Mouse (Mus musculus): ENCODE measurements around the gene Ifnar1. TPM values are rescaled to one million over a fixed set of nuclear protein-coding genes. Genes with fewer than 3 reads are reported as not detected.
A peak's percentile ranks its signal among the peaks of the same experiment; 100 is the strongest.

The Ifnar1 gene
- polyA plus RNA-seq, 1 experiment from 2014 or later = 19.2 TPM

DNA sequence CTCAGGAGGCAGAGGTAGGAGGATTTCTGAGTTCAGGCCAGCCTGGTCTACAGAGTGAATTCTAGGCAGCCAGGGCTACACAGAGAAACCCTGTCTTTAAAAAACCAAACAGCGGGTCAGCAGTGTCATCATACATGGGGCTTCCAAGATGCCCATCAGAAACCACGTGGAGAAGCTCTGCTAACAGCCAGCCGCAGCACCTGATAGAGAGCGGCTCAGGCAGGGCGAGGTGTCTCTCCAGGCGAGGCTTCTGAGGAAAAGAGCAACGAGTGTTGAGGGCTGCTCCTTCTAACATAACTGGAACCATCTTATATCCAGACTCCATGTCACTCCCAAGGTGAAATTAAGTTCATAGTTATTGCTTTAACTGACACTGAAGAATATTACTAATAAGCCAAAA lies 36.1 kb upstream of the Ifnar1 start:
- ATAC-seq (ENCODE audit: low FRiP score, low TSS enrichment) (no peak), DNase-seq (ENCODE audit: low spot score) (no peak)
- Histone ChIP-seq H3K4me1 (replicated peaks; ENCODE audit: control insufficient read depth, insufficient read depth) (peaks cover 6% of the 10 kb centered on the region), H3K27me3 (ENCODE audit: control insufficient read depth, insufficient read depth, low read length) (no peaks in the 10 kb centered on the region), H3K9me3 (ENCODE audit: control insufficient read depth, low read length) (no peaks in the 10 kb centered on the region), H3K4me3 (ENCODE audit: low read depth, low read length) (no peak overlapping the region), H3K4me2 (replicated peaks; ENCODE audit: low read depth) (no peak overlapping the region), H3K9ac (ENCODE audit: low read length) (no peak overlapping the region), H3K27ac (replicated peaks) (no peak overlapping the region), H3K36me3 (ENCODE audit: control insufficient read depth, insufficient read depth, low read length) (no peaks in the 10 kb centered on the region)
- TF ChIP-seq CTCF (IDR thresholded peaks at IDR 0.05; ENCODE audit: low read depth) (no peak), EP300 (optimal IDR thresholded peaks at IDR 0.05) (no peak)
- WGBS = 75% methylated on average over 7 of the region's 7 CpGs

DNA sequence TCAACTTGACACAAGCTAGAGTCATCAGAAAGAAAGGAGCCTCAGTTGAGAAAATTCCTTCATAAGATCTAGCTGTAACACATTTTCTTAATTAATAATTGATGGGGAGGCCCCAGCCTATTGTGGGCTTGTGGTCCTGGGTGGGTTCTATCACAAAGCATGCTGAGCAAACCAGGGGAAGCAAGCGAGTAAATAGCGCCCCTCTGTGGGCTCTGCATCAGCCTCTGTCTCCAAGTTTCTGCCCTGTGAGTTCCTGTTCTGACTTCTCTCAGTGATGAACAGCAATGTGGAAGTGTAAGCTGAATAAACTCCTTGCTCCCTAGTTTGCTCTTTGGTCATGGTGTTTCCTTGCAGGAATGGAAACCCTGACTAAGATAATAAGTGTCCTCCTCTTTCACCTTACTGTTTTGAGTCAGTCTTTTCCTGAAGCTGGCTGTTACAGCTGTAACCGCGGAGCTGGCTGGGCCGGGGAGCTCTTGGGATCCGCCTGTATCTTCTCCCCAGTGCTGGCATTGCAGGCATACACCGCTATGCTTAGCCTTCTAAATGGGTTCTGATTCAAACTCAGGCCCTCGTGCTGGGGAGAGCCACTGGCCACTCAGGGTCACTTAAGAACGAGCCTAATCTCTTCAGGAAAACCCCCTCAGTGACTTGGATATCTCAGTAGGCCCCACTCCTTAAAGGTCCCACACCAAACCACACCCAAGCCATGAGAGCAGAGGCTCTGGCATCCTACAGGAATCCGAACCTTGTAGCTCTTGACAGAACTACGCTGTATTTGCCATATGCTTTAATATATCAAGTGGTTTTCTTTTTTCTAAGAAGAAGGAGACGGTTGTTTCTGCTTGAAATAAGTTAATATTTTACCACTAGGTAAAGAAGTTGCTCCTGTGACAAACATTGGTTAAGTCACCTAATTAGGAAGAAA lies 34.6 kb upstream of the Ifnar1 start:
- TF ChIP-seq EP300 (optimal IDR thresholded peaks at IDR 0.05) (no peak), CTCF (IDR thresholded peaks at IDR 0.05; ENCODE audit: low read depth) (peak; percentile 26)
- no peak overlapping the region for H3K27ac ChIP-seq (replicated peaks)
- WGBS = 71% methylated on average over 12 of the region's 12 CpGs
- H3K27me3 ChIP-seq (ENCODE audit: control insufficient read depth, insufficient read depth, low read length) = no peaks in the 10 kb centered on the region
- H3K4me1 ChIP-seq (replicated peaks; ENCODE audit: control insufficient read depth, insufficient read depth) = peaks cover 6% of the 10 kb centered on the region
- H3K4me2 ChIP-seq (replicated peaks; ENCODE audit: low read depth) = no peak overlapping the region
- no peak overlapping the region for H3K4me3 ChIP-seq (ENCODE audit: low read depth, low read length)
- ATAC-seq (ENCODE audit: low FRiP score, low TSS enrichment) = no peak
- DNase-seq (ENCODE audit: low spot score) = no peak
- H3K36me3 ChIP-seq (ENCODE audit: control insufficient read depth, insufficient read depth, low read length) = no peaks in the 10 kb centered on the region
- H3K9ac ChIP-seq (ENCODE audit: low read length) = no peak overlapping the region
- no peaks in the 10 kb centered on the region for H3K9me3 ChIP-seq (ENCODE audit: control insufficient read depth, low read length)

DNA sequence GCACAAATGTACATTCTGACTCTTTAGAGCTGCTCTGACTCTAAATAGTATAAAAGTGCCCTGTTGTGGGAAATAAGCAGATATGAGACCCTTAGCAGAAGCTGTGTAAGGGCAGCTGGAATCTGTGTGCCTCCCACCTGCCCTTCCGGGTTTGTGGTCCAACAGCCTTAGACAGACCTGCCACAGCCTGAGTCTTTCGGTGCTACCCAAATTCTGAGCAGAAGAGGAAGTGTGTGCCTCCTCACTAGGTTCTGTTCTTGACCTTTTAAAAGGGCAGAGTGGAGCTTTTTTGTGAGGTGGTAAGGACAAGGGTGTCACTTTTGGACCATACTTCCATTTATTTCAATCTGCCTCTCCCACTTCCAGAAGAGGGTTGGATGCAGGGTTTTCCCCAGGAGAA lies 33.1 kb upstream of the Ifnar1 start:
- Histone ChIP-seq H3K36me3 (ENCODE audit: control insufficient read depth, insufficient read depth, low read length) (no peaks in the 10 kb centered on the region), H3K27ac (replicated peaks) (peak overlapping the region; percentile 56), H3K9ac (ENCODE audit: low read length) (no peak overlapping the region), H3K4me1 (replicated peaks; ENCODE audit: control insufficient read depth, insufficient read depth) (peaks cover 6% of the 10 kb centered on the region), H3K4me3 (ENCODE audit: low read depth, low read length) (no peak overlapping the region), H3K4me2 (replicated peaks; ENCODE audit: low read depth) (no peak overlapping the region), H3K27me3 (ENCODE audit: control insufficient read depth, insufficient read depth, low read length) (no peaks in the 10 kb centered on the region), H3K9me3 (ENCODE audit: control insufficient read depth, low read length) (no peaks in the 10 kb centered on the region)
- ATAC-seq (ENCODE audit: low FRiP score, low TSS enrichment) = no peak
- DNase-seq (ENCODE audit: low spot score) = no peak
- TF ChIP-seq EP300 (optimal IDR thresholded peaks at IDR 0.05) (no peak), CTCF (IDR thresholded peaks at IDR 0.05; ENCODE audit: low read depth) (no peak)
- 79% methylated on average over 2 of the region's 2 CpGs for WGBS

DNA sequence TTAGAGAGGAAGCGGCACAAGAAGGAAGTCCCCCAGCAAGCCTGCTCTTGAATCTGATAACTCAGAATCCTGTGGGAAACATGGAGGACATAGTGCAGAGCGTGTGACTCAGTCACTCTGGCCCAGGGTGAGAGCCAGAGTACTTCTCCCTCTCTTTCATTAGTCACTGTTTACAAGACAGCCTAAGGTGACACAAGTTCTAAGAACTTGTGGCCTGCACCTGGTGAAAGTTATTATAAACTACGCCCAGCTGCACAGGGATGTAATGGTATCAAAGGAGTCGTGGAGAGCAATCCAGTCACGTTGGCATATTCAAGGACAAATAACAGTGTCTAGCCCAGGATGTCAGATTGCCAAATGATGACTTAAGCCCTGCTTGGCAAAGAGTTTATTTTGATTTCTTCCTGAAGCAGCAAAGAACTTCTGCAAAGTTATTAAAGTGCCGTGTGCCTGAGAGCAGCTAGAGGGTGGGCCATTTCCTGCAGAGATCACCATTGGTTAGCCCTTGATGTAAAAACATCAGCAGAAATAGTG lies 32.6 kb upstream of the Ifnar1 start:
- Histone ChIP-seq H3K9me3 (ENCODE audit: control insufficient read depth, low read length) (no peaks in the 10 kb centered on the region), H3K27me3 (ENCODE audit: control insufficient read depth, insufficient read depth, low read length) (no peaks in the 10 kb centered on the region), H3K9ac (ENCODE audit: low read length) (no peak overlapping the region), H3K36me3 (ENCODE audit: control insufficient read depth, insufficient read depth, low read length) (no peaks in the 10 kb centered on the region), H3K4me3 (ENCODE audit: low read depth, low read length) (no peak overlapping the region), H3K27ac (replicated peaks) (peak overlapping the region; percentile 56; the same call in 1 of the 2 replicates), H3K4me2 (replicated peaks; ENCODE audit: low read depth) (no peak overlapping the region), H3K4me1 (replicated peaks; ENCODE audit: control insufficient read depth, insufficient read depth) (peaks cover 3% of the 10 kb centered on the region)
- peak; percentile 66 for DNase-seq (ENCODE audit: low spot score)
- WGBS = 13% methylated on average over 6 of the region's 6 CpGs
- peak; percentile 94 for ATAC-seq (ENCODE audit: low FRiP score, low TSS enrichment)
- TF ChIP-seq CTCF (IDR thresholded peaks at IDR 0.05; ENCODE audit: low read depth) (peak; percentile 30), EP300 (optimal IDR thresholded peaks at IDR 0.05) (peak; percentile 82)

DNA sequence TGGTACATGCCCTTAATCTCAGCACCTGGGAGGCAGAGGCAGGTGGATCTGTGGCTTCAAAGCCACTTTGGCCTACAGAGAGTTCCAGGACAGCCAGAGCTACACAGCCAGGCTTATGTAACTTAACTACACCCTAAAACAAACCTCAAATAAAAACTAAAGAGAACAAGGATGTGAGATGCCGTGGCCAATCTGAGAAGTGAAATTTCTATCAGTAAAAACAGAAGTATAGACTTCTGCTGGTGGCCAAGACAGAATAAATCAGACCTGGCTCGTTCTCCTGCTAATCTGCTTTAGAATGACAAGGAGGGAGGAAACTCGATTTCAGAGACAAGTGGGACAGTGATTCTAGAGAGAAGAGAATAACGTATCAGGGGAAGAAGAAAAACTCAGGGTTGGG lies 29.2 kb upstream of the Ifnar1 start:
- TF ChIP-seq CTCF (IDR thresholded peaks at IDR 0.05; ENCODE audit: low read depth) = no peak
- no peak for TF ChIP-seq EP300 (optimal IDR thresholded peaks at IDR 0.05)
- Histone ChIP-seq H3K9ac (ENCODE audit: low read length) (no peak overlapping the region), H3K4me2 (replicated peaks; ENCODE audit: low read depth) (no peak overlapping the region), H3K4me3 (ENCODE audit: low read depth, low read length) (no peak overlapping the region), H3K9me3 (ENCODE audit: control insufficient read depth, low read length) (no peaks in the 10 kb centered on the region), H3K27me3 (ENCODE audit: control insufficient read depth, insufficient read depth, low read length) (no peaks in the 10 kb centered on the region), H3K4me1 (replicated peaks; ENCODE audit: control insufficient read depth, insufficient read depth) (no peaks in the 10 kb centered on the region; the same call in 1 of the 2 replicates), H3K36me3 (ENCODE audit: control insufficient read depth, insufficient read depth, low read length) (no peaks in the 10 kb centered on the region), H3K27ac (replicated peaks) (no peak overlapping the region)
- 72% methylated on average over 4 of the region's 4 CpGs for WGBS
- DNase-seq (ENCODE audit: low spot score) (no peak), ATAC-seq (ENCODE audit: low FRiP score, low TSS enrichment) (no peak)

DNA sequence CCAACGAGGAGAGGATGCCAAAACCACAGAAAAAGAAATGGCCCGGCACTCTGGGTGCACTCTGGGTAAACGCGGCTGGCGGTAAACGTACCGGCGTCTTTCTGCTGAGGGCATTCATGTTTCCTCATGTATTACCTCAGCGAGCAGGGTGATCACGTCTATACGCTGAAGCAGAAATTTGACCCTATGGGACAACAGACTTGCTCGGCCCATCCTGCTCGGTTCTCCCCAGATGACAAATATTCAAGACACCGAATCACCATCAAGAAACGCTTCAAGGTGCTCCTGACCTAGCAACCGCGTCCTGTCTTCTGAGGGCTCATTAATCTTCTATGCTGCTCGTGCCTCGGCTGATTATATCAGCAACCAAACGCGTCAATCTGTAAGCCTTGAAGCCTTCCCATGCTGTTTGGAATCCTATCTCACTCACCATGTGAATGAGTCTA lies 26.7 kb upstream of the Ifnar1 start:
- Histone ChIP-seq H3K36me3 (ENCODE audit: control insufficient read depth, insufficient read depth, low read length) (no peaks in the 10 kb centered on the region), H3K4me1 (replicated peaks; ENCODE audit: control insufficient read depth, insufficient read depth) (no peaks in the 10 kb centered on the region), H3K27me3 (ENCODE audit: control insufficient read depth, insufficient read depth, low read length) (no peaks in the 10 kb centered on the region), H3K4me2 (replicated peaks; ENCODE audit: low read depth) (no peak overlapping the region), H3K27ac (replicated peaks) (no peak overlapping the region), H3K9me3 (ENCODE audit: control insufficient read depth, low read length) (no peaks in the 10 kb centered on the region), H3K4me3 (ENCODE audit: low read depth, low read length) (no peak overlapping the region), H3K9ac (ENCODE audit: low read length) (no peak overlapping the region)
- 60% methylated on average over 21 of the region's 21 CpGs for WGBS
- ATAC-seq (ENCODE audit: low FRiP score, low TSS enrichment) = no peak
- no peak for DNase-seq (ENCODE audit: low spot score)
- no peak for TF ChIP-seq CTCF (IDR thresholded peaks at IDR 0.05; ENCODE audit: low read depth)
- TF ChIP-seq EP300 (optimal IDR thresholded peaks at IDR 0.05) = no peak
